Mouse (Mus musculus) bone marrow macrophage, adult 2 months (primary cell): ENCODE results near the gene Cdc42. TPM values are rescaled to one million over a fixed set of nuclear protein-coding genes. Genes with fewer than 3 reads are reported as not detected.
A peak's percentile ranks its signal among the peaks of the same experiment; 100 is the strongest.

Source experiments
- H3K27ac ChIP-seq: 2 replicates; pipeline ENCODE4 v1.5.1; 2012; ENCODE audit warnings: low read depth, low read length; ENCODE audit not compliant: insufficient read depth
- H3K4me1 ChIP-seq: 2 replicates; pipeline ENCODE4 v1.6.1; 2012; ENCODE audit warnings: low read length; ENCODE audit not compliant: control insufficient read depth, insufficient read depth
- H3K4me3 ChIP-seq: 2 replicates; pipeline ENCODE4 v1.5.1; 2012; ENCODE audit warnings: mild to moderate bottlenecking, low read length, moderate library complexity; ENCODE audit not compliant: insufficient read depth
- CTCF ChIP-seq: IDR thresholded peaks from 2 replicates; pipeline ENCODE4 v1.5.1; 2012; ENCODE audit warnings: low read depth, mild to moderate bottlenecking, low read length, moderate library complexity
- POLR2A ChIP-seq: IDR thresholded peaks from 2 replicates; pipeline ENCODE4 v1.6.1; 2012; ENCODE audit warnings: mild to moderate bottlenecking, low read depth, low read length, borderline replicate concordance
- polyA plus RNA-seq: library from polyadenylated mRNA; stranded (reverse); fragments of >200 nt; gene quantifications from 2 replicates; pipeline ENCODE4 v1.2.4, GENCODE M21; 2012; ENCODE audit not compliant: missing spikeins, insufficient read depth, insufficient read length

Gene Cdc42
- polyA plus RNA-seq, 1 experiment, result 962 TPM

- Histone ChIP-seq H3K27ac (peak overlapping the region; percentile 97), H3K4me1 (peaks cover 5% of the 10 kb centered on the region; the same call in 1 of the 2 replicates), H3K4me3 (peak overlapping the region; percentile 89)
- TF ChIP-seq CTCF, result no peak
- no peak for TF ChIP-seq POLR2A
Measured at GRCm38 (mm10) chr4:137387482-137388058, 30.1 kb upstream of the Cdc42 start.

- Histone ChIP-seq H3K4me1 (peaks cover 11% of the 10 kb centered on the region), H3K27ac (no peak overlapping the region), H3K4me3 (no peak overlapping the region)
- TF ChIP-seq POLR2A (no peak), CTCF (no peak)
Measured at GRCm38 (mm10) chr4:137380702-137381605, 23.4 kb upstream of the Cdc42 start.

GRCm38 (mm10) chr4:137379713-137380255 lies 22.3 kb upstream of the Cdc42 start:
- H3K27ac ChIP-seq, result no peak overlapping the region
- TF ChIP-seq CTCF, result no peak
- no peak for TF ChIP-seq POLR2A
- peaks cover 16% of the 10 kb centered on the region for H3K4me1 ChIP-seq
- no peak overlapping the region for H3K4me3 ChIP-seq

GRCm38 (mm10) chr4:137379085-137379484 lies 21.6 kb upstream of the Cdc42 start:
- H3K4me1 ChIP-seq, result peaks cover 23% of the 10 kb centered on the region
- TF ChIP-seq POLR2A, result no peak
- no peak for TF ChIP-seq CTCF
- no peak overlapping the region for H3K27ac ChIP-seq

GRCm38 (mm10) chr4:137377526-137378304 lies 20.2 kb upstream of the Cdc42 start:
- Histone ChIP-seq H3K4me1 (peaks cover 34% of the 10 kb centered on the region), H3K27ac (no peak overlapping the region), H3K4me3 (no peak overlapping the region)
- TF ChIP-seq CTCF, result no peak
- TF ChIP-seq POLR2A, result no peak

More at GRCm38 (mm10) chr4:137379085-137379484, 21.6 kb upstream of the Cdc42 start:
- H3K4me3 ChIP-seq, result no peak overlapping the region

- peaks cover 42% of the 10 kb centered on the region for H3K4me1 ChIP-seq
- H3K4me3 ChIP-seq, result no peak overlapping the region
- H3K27ac ChIP-seq, result no peak overlapping the region; the same call in 1 of the 2 replicates
- TF ChIP-seq CTCF (no peak), POLR2A (no peak)
Measured at GRCm38 (mm10) chr4:137376778-137377177, 19.3 kb upstream of the Cdc42 start.

GRCm38 (mm10) chr4:137375314-137376278 lies 18.1 kb upstream of the Cdc42 start:
- peaks cover 52% of the 10 kb centered on the region for H3K4me1 ChIP-seq
- TF ChIP-seq CTCF (no peak), POLR2A (no peak)
- peak overlapping the region; percentile 63 for H3K27ac ChIP-seq
- no peak overlapping the region for H3K4me3 ChIP-seq

- Histone ChIP-seq H3K4me3 (no peak overlapping the region), H3K4me1 (peaks cover 69% of the 10 kb centered on the region), H3K27ac (peak overlapping the region; percentile 92)
- no peak for TF ChIP-seq CTCF
- no peak for TF ChIP-seq POLR2A
Measured at GRCm38 (mm10) chr4:137373711-137374110, 16.2 kb upstream of the Cdc42 start.
